Comparison of ENCODE assay signal across 19 mouse cellular contexts in genomic region chr2:126695285-126695684, GRCm38 (mm10). TPM values are rescaled to one million over a fixed set of nuclear protein-coding genes. Genes with fewer than 3 reads are reported as not detected.
DNase-seq lines count a peak whose midpoint lies in the region; ATAC-seq and TF ChIP-seq lines count a peak whose summit lies in the region.
"Had no signal": no experiment of that assay in that cellular context is flagged by ENCODE, and none has a peak within 500 bp of the region (broad histone marks: within the 10 kb centered on the region; RNA-seq: fewer than 3 reads in every experiment).

No protein-coding gene starts in this region.

- no peak overlapping the region for H3K4me3 ChIP-seq in liver, adult 2 months (ENCODE audit: insufficient read depth, low read depth, low read length)
- H3K4me3 ChIP-seq in liver, embryonic 11.5 days (ENCODE audit: low read depth, low read length) = no peak overlapping the region
- H3K4me3 ChIP-seq in bone marrow macrophage, adult 2 months (ENCODE audit: insufficient read depth, low read length) = no peak overlapping the region
- no peak overlapping the region for H3K4me3 ChIP-seq in liver, postnatal 0 days (ENCODE audit: low read depth, low read length)
- no peak overlapping the region for H3K4me3 ChIP-seq in myocyte
- no peak overlapping the region for H3K4me3 ChIP-seq in intestine, embryonic 15.5 days (replicated peaks)
- H3K4me3 ChIP-seq: embryonic facial prominence, embryonic 12.5 days; forebrain, embryonic 12.5 days; hindbrain, embryonic 15.5 days; midbrain, embryonic 12.5 days had no signal

- peak overlapping the region; percentile 62 for H3K27ac ChIP-seq in liver, adult 2 months (replicated peaks; ENCODE audit: insufficient read depth, low read depth, low read length)
- no peak overlapping the region for H3K27ac ChIP-seq in liver, embryonic 11.5 days (ENCODE audit: low read depth, low read length)
- H3K27ac ChIP-seq in bone marrow macrophage, adult 2 months (ENCODE audit: insufficient read depth, low read depth, low read length) = 0 out of 2 replicates have a peak overlapping the region, but pooled peaks have one; percentile 11
- H3K27ac ChIP-seq in liver, postnatal 0 days (ENCODE audit: low read depth) = peak overlapping the region; percentile 75
- no peak overlapping the region for H3K27ac ChIP-seq in intestine, embryonic 15.5 days
- H3K27ac ChIP-seq: embryonic facial prominence, embryonic 12.5 days; forebrain, embryonic 12.5 days; hindbrain, embryonic 15.5 days; liver, embryonic 14.5 days; midbrain, embryonic 12.5 days had no signal

- no peak for ATAC-seq in liver, embryonic 11.5 days (replicated peaks; ENCODE audit: low FRiP score)
- peak; percentile 92 for ATAC-seq in liver, postnatal 0 days
- ATAC-seq in intestine, embryonic 15.5 days = no peak

- H3K79me2 ChIP-seq in liver, adult 2 months (ENCODE audit: control insufficient read depth, insufficient read depth, low read length) = no peaks in the 10 kb centered on the region
- no peaks in the 10 kb centered on the region for H3K79me2 ChIP-seq in myocyte (ENCODE audit: control insufficient read depth, insufficient read depth)

- no peaks in the 10 kb centered on the region for H3K9me3 ChIP-seq in liver, embryonic 11.5 days (ENCODE audit: control insufficient read depth, low read length)
- H3K9me3 ChIP-seq in liver, postnatal 0 days (ENCODE audit: low read length) = no peaks in the 10 kb centered on the region
- H3K9me3 ChIP-seq in intestine, embryonic 15.5 days = no peaks in the 10 kb centered on the region
- H3K9me3 ChIP-seq: embryonic facial prominence, embryonic 12.5 days; forebrain, embryonic 12.5 days; G1E; hindbrain, embryonic 15.5 days; midbrain, embryonic 12.5 days had no signal

- TF ChIP-seq POLR2A in liver, adult 2 months (IDR thresholded peaks at IDR 0.05; ENCODE audit: extremely low read depth, insufficient read depth, low read length) = no peak
- no peak for TF ChIP-seq POLR2A in bone marrow macrophage, adult 2 months (IDR thresholded peaks at IDR 0.05; ENCODE audit: borderline replicate concordance, low read depth, low read length)
- TF ChIP-seq POLR2A in myocyte (IDR thresholded peaks at IDR 0.05; ENCODE audit: insufficient read length, low read depth) = no peak

- no peaks in the 10 kb centered on the region for H3K36me3 ChIP-seq in liver, adult 2 months (ENCODE audit: control insufficient read depth, insufficient read depth, low read length)
- H3K36me3 ChIP-seq in liver, embryonic 11.5 days (ENCODE audit: control insufficient read depth, insufficient read depth, low read length) = no peaks in the 10 kb centered on the region
- no peaks in the 10 kb centered on the region for H3K36me3 ChIP-seq in liver, postnatal 0 days (replicated peaks; ENCODE audit: insufficient read depth, low read length)
- no peaks in the 10 kb centered on the region for H3K36me3 ChIP-seq in myocyte (ENCODE audit: control insufficient read depth, insufficient read depth)
- H3K36me3 ChIP-seq in intestine, embryonic 15.5 days = no peaks in the 10 kb centered on the region
- H3K36me3 ChIP-seq: embryonic facial prominence, embryonic 12.5 days; forebrain, embryonic 12.5 days; G1E; hindbrain, embryonic 15.5 days; midbrain, embryonic 12.5 days had no signal

- WGBS in liver, adult 2 months = 19% methylated on average over 6 of the region's 6 CpGs
- WGBS in liver, embryonic 11.5 days = 76% methylated on average over 6 of the region's 6 CpGs
- WGBS in liver, postnatal 0 days (ENCODE audit: insufficient replicate concordance) = 47% methylated on average over 6 of the region's 6 CpGs
- 82% methylated on average over 6 of the region's 6 CpGs for WGBS in intestine, embryonic 15.5 days

- H3K4me2 ChIP-seq in liver, embryonic 11.5 days = no peak overlapping the region
- H3K4me2 ChIP-seq in liver, postnatal 0 days (ENCODE audit: low read depth, low read length) = 0 out of 2 replicates have a peak overlapping the region, but pooled peaks have one; percentile 13
- H3K4me2 ChIP-seq in myocyte (ENCODE audit: low read depth) = no peak overlapping the region
- H3K4me2 ChIP-seq in intestine, embryonic 15.5 days (replicated peaks) = no peak overlapping the region
- H3K4me2 ChIP-seq: embryonic facial prominence, embryonic 12.5 days; forebrain, embryonic 12.5 days; hindbrain, embryonic 15.5 days; midbrain, embryonic 12.5 days had no signal

- no peak for TF ChIP-seq CTCF in liver, adult 2 months (IDR thresholded peaks at IDR 0.05; ENCODE audit: low read depth, low read length)
- no peak for TF ChIP-seq CTCF in bone marrow macrophage, adult 2 months (IDR thresholded peaks at IDR 0.05; ENCODE audit: low read depth, low read length)
- TF ChIP-seq CTCF in liver, postnatal 0 days (IDR thresholded peaks at IDR 0.05; ENCODE audit: low read depth) = no peak

- H3ac ChIP-seq in myocyte (ENCODE audit: control insufficient read depth, insufficient read length) = no peak overlapping the region

- no peaks in the 10 kb centered on the region for H3K27me3 ChIP-seq in liver, adult 2 months (ENCODE audit: control insufficient read depth, insufficient read depth, low read length)
- H3K27me3 ChIP-seq in liver, embryonic 11.5 days (replicated peaks; ENCODE audit: control insufficient read depth, insufficient read depth, low read length) = no peaks in the 10 kb centered on the region
- H3K27me3 ChIP-seq in liver, postnatal 0 days (ENCODE audit: insufficient read depth, low read length) = no peaks in the 10 kb centered on the region
- H3K27me3 ChIP-seq in myocyte (ENCODE audit: control insufficient read depth, insufficient read depth, insufficient read length) = peaks cover 15% of the 10 kb centered on the region
- H3K27me3 ChIP-seq in intestine, embryonic 15.5 days (replicated peaks) = no peaks in the 10 kb centered on the region
- H3K27me3 ChIP-seq: embryonic facial prominence, embryonic 12.5 days; hindbrain, embryonic 15.5 days had no signal

- TF ChIP-seq EP300 in liver, postnatal 0 days (IDR thresholded peaks at IDR 0.05; ENCODE audit: low read depth) = peak; percentile 47; the same call in 1 of the 2 replicates

- no peaks in the 10 kb centered on the region for H3K4me1 ChIP-seq in liver, adult 2 months (ENCODE audit: control insufficient read depth, insufficient read depth, low read length)
- H3K4me1 ChIP-seq in liver, embryonic 11.5 days (replicated peaks; ENCODE audit: control insufficient read depth, insufficient read depth, low read length) = no peaks in the 10 kb centered on the region
- peaks cover 7% of the 10 kb centered on the region for H3K4me1 ChIP-seq in bone marrow macrophage, adult 2 months (ENCODE audit: control insufficient read depth, insufficient read depth, low read length)
- no peaks in the 10 kb centered on the region for H3K4me1 ChIP-seq in liver, postnatal 0 days (ENCODE audit: insufficient read depth)
- H3K4me1 ChIP-seq in intestine, embryonic 15.5 days (replicated peaks) = no peaks in the 10 kb centered on the region
- H3K4me1 ChIP-seq: embryonic facial prominence, embryonic 12.5 days; forebrain, embryonic 12.5 days; hindbrain, embryonic 15.5 days; midbrain, embryonic 12.5 days had no signal

- peak overlapping the region; percentile 5; the same call in 1 of the 2 replicates for H3K9ac ChIP-seq in liver, adult 2 months (ENCODE audit: low read depth, low read length)
- no peak overlapping the region for H3K9ac ChIP-seq in liver, embryonic 11.5 days (ENCODE audit: low read depth, low read length)
- H3K9ac ChIP-seq in liver, postnatal 0 days (replicated peaks) = no peak overlapping the region
- H3K9ac ChIP-seq in intestine, embryonic 15.5 days = no peak overlapping the region
- H3K9ac ChIP-seq: embryonic facial prominence, embryonic 12.5 days; forebrain, embryonic 12.5 days; hindbrain, embryonic 15.5 days; liver, embryonic 14.5 days; midbrain, embryonic 12.5 days had no signal

- peak; percentile 92 for DNase-seq in liver, adult 2 months (ENCODE audit: extremely low read depth, low read depth, low spot score)
- no peak for DNase-seq in liver, embryonic 11.5 days (ENCODE audit: low spot score)
- DNase-seq in liver, postnatal 0 days = no peak
- no peak for DNase-seq in cerebellum, postnatal 14 days
- DNase-seq: adrenal gland, postnatal 14 days; cerebellum, postnatal 36 days; heart, postnatal 10 days; kidney, adult 2 months; kidney, postnatal 25 days; layer of hippocampus, adult 9-11 months had no signal

TF ChIP-seq in myocyte, 11 proteins besides CTCF, POLR2A, EP300 and RAD21:
- no peak for TF ChIP-seq TCF12 (IDR thresholded peaks at IDR 0.05; ENCODE audit: insufficient read depth, poor library complexity, severe bottlenecking)
- 0 out of 2 replicates have a peak, but pooled peaks have one; percentile 32 for TF ChIP-seq CEBPB (IDR thresholded peaks at IDR 0.05; ENCODE audit: insufficient read depth, poor library complexity, severe bottlenecking)

RNA-seq across cellular contexts. Expression of gene Usp8, which starts 11.8 kb away (rescaled TPM):
- 23.4 and 26.1 TPM in 2 replicates for total RNA-seq in liver, adult 2 months (2014; rRNA removed)
- polyA plus RNA-seq in liver, adult 2 months (2012; rRNA removed) = 12.2 and 12.5 TPM in 2 replicates
- polyA plus RNA-seq in liver, embryonic 11.5 days (2014; fragmentation: Nextera tagmentation; extraction: Ambion mirVana) = 38.3 and 42.4 TPM in 2 replicates
- 112 and 116 TPM in 2 replicates for polyA plus RNA-seq in bone marrow macrophage, adult 2 months (2012; ENCODE audit: insufficient read depth, insufficient read length, missing spikeins)
- 11.2 and 12.9 TPM in 2 replicates for polyA plus RNA-seq in liver, postnatal 0 days (2015; fragmentation: Nextera tagmentation; extraction: Ambion mirVana)
- 18.6 TPM for polyA plus RNA-seq in myocyte (2012; fragmentation: generic; extraction: Trizol)
- polyA plus RNA-seq in intestine, embryonic 15.5 days (2015; fragmentation: Nextera tagmentation; extraction: Ambion mirVana) = 35.9 and 36.9 TPM in 2 replicates

RNA-seq across cellular contexts. Expression of gene Gabpb1, which starts 19.1 kb away (rescaled TPM):
- 4.8 and 5.5 TPM in 2 replicates for total RNA-seq in liver, adult 2 months (2014; rRNA removed)
- 4.5 and 5.5 TPM in 2 replicates for polyA plus RNA-seq in liver, adult 2 months (2012; rRNA removed)
- polyA plus RNA-seq in liver, embryonic 11.5 days (2014; fragmentation: Nextera tagmentation; extraction: Ambion mirVana) = 41.0 and 46.4 TPM in 2 replicates
- 17.8 and 18.5 TPM in 2 replicates for polyA plus RNA-seq in bone marrow macrophage, adult 2 months (2012; ENCODE audit: insufficient read depth, insufficient read length, missing spikeins)
- polyA plus RNA-seq in liver, postnatal 0 days (2015; fragmentation: Nextera tagmentation; extraction: Ambion mirVana) = 12.6 and 13.2 TPM in 2 replicates
- polyA plus RNA-seq in myocyte (2012; fragmentation: generic; extraction: Trizol) = 12.3 TPM
- polyA plus RNA-seq in intestine, embryonic 15.5 days (2015; fragmentation: Nextera tagmentation; extraction: Ambion mirVana) = 36.3 and 39.6 TPM in 2 replicates

Comparison
In these comparisons a context has a peak if more than half of its experiments do, and no peak if none do; other contexts are left out.
1. H3K27ac ChIP-seq: peak in liver, adult 2 months (single experiment), bone marrow macrophage, adult 2 months (single experiment) and liver, postnatal 0 days (single experiment); none in liver, embryonic 11.5 days (single experiment) and intestine, embryonic 15.5 days (single experiment).